Mouse (Mus musculus) ZHBTc4 (cell line): ENCODE measurements around the gene Zbtb24.

ENCODE experiments used
- DNase-seq: peaks from one replicate; pipeline ENCODE4 v3.0.0-alpha.2; 2011; ENCODE audit warnings: low read depth, low spot score

Gene Zbtb24

DNA sequence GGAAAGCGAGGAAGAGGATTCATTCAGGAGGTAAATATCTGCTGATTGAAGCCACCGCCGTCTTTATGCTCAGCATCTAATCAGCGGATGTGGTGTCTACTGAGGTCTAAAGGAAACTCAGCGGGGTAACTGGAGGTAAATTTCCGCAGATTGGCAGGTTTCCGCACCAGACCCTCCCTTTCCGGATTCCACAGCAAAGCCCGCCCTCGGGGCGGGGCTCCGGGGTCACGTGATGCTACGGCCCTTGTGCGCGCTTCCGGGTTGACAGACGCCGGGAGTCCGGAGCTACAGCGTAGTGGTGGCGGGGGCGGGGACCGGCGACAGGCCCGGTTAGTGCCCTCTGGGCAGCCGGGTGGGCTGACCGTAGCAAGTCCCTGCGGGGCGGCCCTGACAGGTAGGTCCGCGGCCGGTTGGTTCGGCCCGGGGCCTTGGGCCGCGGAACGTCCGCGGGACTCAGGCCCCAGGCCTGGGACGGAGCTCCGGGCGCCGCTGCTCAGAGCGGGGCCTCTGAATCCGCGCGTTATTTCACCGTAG is at the start of gene Zbtb24:
Zbtb24 (plus strand) TSS at position 247 of the 534 bp plus-strand sequence.
- peak; percentile 98 for DNase-seq

DNA sequence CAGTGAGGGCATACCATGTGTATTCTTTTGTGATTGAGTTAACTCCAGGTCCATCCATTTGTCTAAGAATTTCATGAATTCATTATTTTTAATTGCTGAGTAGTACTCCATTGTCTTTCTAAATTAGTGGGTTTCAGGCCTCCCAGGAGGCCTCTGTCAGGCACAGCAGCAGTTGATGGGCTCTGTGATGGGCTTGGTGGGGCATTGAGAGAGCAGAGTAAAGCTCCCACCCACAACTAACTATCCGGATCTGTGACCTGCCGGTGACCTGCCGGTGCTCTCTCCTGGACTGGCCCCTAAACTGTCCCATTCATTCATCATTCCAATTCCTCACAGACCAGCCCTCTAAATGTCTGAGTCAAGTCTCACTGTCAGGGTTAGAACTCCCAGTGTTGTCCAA is 49.1 kb upstream of the Zbtb24 start:
- DNase-seq: peak; percentile 91

DNA sequence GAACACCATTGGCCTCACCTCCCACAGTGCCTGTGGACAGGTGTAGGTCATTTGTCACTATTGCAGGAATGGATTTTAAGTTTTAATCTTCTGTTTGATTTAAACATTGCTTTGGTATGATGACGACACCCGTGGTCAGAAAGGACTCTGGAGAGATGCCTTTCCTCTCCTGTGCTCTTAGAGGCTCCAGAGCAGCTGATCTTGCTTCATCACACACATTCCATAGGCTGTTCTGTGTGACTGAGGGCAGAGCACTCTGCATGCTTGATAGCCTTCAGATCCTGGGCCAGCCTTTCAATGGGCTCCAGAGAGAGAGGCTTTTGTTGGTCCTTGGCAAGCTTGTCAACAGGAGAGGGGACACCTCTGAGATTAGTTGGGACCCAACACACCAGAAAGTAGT is 46.8 kb upstream of the Zbtb24 start:
- DNase-seq: peak; percentile 8

DNA sequence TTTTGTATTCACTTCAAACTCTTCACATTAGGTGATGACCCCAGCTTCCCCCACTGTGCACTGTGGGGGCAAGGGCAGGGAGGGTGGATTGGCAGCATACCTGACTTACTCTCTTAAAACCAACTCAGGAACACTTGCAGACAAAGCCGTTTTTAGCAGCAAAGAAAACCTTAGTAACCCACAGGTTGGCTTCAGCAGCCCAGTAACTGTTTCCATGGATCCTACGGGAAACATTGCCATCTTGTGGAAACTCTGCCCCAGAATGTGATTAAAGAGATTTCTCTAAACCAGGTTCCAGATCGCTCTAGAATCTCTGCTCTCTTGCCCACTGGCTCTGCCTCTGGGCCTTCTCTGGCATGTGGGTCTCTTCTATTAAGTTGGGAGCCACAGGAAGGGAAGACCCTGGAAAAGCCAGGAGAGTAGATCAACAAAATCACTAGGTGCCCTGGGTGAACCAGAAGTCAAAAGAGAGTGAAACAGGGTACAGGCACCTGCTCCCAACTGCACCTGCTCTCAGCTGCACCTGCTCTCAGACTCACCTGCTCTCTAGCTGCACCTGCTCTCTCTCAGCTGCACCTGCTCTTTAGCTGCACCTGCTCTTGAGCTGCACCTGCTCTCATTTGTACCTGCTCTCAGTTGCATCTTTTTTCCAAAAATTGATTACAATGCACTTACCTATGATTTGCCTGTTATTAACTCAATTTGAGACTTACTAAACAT is 46.1 kb upstream of the Zbtb24 start:
- peak; percentile 44 for DNase-seq

DNA sequence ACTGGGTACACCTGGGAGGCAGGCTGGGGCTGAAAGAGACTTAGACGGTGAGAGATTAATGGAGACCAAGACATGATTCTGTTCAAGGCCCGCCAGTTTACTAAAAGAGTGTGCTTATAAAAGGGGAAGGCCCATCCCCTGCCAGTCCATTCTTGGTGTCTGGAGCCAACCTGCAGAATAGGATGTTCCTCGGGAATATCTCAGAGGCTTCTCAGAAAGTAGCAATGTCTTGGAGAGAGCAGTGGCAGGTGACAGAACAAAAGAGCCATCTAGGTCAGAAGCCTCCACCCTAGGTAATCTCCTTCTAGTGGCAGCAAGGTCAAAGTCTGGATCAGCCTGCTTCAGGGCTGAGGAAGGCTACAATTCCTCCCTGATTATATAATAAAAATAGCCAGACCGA is 40.0 kb upstream of the Zbtb24 start:
- peak; percentile 70 for DNase-seq

DNA sequence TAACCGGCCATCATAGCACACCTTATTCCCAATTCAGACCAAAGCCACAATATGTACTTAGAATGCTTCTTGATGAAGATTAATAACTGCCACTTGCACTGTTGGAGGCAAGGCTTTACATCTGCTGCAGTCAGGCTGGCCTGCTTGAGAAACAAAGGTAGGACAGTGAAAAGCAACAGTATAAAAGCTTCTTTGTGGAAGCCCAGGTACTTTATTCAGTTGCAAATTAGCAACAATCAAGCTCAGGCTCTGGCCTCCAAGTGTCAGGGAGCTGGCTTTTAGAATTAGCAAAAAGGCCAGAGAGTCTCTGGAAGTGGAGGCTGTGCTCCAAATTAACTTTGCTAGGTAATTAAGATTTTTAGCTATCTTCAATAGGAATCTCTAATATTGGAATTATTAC is 39.4 kb upstream of the Zbtb24 start:
- DNase-seq: peak; percentile 76

DNA sequence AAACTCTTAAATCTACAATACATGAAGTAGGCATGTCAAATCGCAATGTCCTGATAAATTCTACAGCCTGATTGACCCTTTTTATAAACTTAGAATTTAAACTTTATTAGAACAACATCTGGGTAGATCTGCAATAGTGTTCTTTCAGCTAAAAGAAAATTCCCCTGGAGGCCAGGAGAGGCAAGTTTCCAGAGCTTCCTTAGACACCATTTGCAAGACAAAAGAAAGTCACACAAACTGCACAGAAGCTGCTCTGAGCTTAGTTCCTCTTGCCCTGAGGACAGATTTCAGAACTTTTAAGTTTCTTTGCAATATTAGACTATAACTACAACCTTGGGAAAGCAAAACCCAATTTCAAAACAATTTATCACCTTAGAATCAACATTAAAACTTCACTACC is 36.7 kb upstream of the Zbtb24 start:
- peak; percentile 57 for DNase-seq

DNA sequence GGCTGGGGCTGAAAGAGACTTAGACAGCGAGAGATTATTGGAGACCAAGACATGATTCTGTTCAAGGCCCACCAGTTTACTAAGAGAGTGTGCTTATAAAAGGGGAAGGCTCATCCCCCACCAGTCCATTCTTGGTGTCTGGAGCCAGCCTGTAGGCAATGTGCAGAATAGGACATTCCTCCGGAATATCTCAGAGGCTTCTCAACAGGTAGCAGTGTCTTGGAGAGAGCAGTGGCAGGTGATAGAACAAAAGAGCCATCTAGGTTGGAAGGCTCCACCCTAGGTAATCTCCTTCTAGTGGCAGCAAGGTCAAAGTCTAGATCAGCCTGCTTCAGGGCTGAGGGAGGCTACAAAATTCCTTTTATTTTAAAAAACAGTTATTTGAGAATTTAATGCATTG is 34.8 kb upstream of the Zbtb24 start:
- DNase-seq: peak; percentile 81

DNA sequence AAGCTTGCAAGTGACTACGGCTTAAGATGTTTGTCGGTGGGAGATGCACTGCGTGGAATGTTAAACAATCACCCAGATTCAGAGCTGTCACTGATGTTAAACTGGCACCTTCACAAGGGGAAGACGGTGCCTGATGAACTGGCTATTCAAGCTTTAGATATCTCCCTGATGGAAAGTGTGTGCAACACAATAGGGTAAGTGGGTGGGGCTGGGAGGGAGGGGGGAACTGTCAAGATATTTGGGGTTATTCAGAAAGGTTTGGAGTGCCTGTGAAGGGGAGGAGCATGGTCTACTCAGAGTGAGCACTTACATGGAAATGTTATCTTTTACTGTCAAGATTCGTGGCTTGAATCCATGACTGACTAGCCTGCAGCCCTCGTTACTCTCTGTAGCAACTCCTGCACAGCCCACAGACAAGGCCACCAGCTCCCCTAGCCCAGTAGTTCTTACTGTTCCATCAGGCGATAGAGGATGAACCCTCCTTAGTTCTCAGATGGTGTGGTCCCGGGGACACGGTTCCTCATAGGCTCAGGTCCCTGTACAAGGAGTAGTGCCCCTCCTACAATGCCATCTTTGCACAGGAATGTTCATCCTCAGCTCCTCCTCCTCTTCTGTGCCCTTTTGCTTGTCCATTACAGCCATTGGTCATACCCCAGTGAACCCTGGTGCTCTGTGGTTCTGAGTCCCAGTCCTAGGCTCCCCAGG is 29.5 kb upstream of the Zbtb24 start:
- peak; percentile 73 for DNase-seq

DNA sequence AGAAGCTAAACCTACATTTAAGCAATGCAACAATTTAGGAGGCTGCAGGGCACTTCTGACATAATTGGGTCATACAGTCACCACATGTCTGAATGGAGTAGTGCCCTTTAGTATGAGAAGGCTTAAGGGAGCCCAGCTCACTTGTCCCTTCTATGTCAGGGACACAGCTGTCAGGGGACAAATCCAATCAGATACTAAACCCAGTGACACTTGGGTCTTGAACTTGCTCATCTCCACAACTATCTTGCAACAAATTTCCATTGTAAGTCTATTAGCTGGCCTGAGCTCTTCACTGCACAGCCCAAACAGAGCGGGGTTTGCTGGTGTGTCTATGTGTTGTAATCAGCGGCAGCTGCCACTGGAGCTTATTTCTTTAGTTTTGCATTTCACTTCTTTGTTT is 26.5 kb upstream of the Zbtb24 start:
- no peak for DNase-seq

DNA sequence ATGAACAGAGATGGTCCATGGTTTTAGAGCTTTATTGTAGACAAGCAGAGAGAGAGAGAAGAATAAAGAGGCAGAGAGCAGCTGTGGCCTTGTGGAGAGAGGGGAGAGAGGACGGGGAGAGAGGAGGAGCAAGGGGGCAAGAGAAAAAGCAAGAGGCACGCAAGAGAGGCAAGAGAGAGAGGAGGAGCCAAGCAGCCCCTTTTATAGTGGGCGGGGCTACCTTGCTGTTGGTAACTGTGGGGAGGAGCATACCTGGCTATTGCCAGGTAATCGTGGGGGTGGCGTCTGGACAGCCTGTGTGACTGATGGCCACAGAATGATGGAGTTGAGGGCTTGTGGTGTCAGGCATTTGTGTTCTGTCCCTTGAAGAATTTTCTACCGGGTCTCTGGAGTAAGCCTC is 23.8 kb upstream of the Zbtb24 start:
- peak; percentile 81 for DNase-seq

DNA sequence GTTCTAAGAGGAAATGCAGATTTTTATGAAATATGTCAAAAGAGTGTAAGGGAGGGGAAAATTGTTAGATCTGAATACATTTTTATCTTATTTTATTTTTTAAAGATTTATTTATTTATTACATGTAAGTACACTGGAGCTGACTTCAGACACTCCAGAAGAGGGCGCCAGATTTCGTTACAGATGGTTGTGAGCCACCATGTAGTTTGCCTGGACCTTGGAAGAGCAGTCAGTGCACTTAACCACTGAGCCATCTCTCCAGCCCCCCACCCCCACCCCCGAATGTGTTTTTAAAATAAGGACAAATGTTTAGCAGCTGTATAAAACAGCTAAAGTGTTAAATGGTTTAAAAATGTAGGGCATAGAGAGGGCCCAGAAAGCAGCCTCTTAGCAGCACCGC is 15.6 kb upstream of the Zbtb24 start:
- peak; percentile 82 for DNase-seq

DNA sequence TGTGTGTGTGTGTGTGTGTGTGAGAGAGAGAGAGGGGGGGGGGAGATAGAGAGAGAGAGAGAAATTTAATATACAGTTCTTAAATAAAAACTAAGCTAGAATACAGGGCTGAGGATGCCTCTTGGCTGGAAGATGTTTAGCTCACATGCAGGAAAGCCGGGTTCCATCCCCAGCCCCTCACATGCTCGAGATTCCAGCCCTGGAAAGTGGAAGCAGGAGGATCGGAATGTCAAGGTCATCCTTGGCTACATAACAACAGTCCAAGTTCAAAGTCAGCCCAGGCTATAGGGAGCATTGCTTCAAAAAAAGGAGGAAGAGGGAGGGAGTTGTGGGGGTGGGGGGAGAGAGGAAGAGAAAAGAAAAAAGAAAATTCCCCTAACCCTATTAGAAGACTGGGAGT is 15.0 kb upstream of the Zbtb24 start:
- DNase-seq: peak; percentile 94

DNA sequence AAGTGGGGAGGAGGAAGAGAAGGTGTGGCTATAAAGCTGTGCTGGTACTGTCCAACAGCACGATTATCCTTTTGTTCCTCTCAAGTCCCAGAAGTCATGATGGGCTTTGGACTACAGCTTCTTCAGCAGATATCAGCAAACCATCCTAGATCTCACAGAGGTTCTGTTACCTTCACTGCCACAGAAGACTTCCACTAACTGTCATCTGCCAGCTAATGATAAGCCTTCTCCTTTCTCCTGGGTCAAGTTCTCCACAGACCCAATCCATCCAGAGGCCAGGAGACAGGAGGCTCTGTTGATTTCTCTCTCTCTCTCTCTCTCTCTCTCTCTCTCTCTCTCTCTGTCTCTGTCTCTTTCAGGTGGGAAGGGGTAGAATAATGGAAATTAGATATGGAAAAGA is 2.0 kb upstream of the Zbtb24 start:
- no peak for DNase-seq

DNA sequence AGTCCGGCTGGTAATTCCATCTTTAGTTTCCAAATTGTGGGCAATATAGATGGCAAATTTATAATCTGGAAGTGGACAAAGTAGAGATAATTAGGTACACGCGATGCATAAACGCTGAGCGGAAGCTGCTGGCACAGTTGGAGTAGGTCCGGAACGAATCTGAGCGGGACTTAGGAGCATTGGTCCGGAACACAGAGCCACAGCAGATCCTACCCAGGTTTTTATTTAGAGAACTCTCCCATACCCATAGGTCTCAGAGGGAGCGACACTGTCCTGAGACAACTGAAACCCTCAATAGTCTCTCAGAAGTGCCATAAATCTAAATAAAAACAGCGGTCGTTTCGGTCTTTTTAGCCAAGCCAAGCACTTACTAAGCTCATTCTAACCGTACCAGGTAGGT is 499 bp upstream of the Zbtb24 start:
- peak; percentile 51 for DNase-seq

DNA sequence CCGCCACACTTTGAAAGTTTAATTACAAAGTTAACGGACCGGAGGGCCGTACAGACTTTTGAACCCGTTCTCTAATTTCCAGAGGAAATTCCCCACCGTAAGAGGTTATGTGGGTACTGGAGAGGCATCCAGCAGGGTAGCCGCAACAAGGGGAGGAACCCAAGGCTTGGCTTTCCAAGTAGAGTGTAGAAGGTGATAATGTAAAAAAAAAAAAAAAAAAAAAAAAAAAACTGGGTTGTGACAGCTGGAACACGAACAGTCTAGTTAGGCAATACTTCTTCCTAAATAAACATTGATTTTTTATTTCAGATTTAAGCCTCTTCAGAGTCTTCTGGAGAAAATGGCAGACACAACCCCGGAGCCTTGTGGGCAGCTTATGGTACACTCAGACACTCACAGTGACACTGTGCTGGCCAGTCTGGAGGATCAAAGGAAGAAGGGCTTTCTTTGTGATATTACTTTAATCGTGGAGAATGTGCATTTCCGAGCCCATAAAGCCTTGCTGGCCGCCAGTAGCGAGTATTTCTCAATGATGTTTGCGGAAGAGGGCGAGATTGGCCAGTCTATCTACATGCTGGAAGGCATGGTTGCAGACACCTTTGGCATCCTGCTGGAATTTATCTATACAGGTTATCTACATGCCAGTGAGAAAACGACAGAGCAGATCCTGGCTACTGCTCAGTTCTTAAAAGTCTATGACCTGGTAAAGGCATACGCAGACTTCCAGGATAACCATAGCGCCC is 768 bp downstream of the Zbtb24 start:
- no peak for DNase-seq

DNA sequence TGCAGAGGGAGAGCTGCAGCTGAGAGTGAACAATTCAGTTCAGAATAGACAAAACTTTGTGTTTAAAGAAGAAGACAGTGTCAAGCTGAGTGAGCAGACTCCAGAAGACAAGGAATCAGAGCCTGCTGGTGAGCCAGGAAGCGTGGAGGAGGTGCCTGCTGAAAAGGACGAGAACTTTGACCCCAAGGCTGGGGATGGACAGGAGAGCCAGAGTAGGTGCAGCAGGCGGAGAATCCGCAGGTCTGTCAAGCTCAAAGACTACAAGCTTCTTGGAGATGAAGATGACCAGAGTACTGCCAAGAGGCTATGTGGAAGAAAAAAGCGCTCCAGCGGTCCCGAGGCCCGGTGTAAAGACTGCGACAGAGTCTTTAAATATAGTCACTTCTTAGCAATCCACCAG is 1.5 kb downstream of the Zbtb24 start:
- DNase-seq: no peak

DNA sequence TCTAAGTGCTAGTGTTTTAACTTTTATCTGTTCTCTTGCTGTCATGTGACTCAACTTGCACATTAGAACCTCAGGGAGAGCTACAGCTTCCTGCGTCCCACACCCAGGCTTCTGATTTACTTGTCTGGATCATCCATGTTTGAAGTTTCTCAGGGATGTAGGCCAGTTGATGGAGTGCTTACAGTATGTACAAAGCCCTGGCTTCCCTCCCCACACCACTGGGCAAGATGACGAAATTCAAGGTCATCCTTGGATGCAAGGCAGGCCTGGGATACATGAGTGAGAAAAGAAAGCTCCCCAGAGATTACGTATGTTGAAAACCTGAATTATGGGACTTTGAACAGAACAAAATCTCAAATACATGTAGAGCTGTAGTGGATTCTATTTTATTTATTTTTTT is 2.6 kb downstream of the Zbtb24 start:
- DNase-seq: no peak

DNA sequence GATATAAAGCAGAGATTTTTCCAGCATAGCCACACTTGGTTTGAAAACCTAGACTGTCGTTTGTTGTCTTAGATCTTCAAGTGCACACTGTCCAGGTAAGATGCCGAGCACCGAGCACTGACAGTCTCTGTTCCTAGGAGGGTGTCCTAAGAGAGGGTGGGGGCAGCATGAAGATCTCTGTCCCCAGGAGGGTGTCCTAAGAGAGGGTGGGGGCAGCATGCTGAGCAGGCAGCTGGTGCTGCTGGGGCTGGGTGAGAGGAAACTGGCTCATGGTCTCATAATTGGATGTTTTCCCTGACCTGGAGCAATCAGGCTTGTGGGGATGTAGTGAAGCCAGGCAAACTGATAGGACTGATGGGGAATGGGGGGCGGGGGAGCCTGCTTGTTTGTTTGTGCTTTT is 9.8 kb downstream of the Zbtb24 start:
- no peak for DNase-seq

DNA sequence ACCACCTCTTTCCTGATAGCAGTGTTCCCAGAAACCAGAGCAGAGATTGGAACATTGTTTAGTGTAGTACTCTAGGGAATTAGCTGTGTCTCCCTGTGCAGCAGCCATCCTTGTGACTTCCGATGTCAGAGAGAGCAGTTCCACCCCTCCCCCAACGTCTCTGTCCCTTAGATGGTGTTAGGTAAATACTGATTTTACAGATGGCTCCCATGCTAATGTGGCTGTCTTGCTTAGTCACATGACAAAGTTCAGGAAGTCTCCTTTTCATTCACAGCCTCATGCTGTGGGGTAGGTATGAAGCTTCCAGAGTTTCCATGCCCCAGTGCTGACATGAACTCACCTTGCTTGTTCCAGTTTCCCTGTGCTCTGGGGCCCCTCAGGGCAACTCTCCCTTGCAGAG is 10.3 kb downstream of the Zbtb24 start:
- peak; percentile 58 for DNase-seq

DNA sequence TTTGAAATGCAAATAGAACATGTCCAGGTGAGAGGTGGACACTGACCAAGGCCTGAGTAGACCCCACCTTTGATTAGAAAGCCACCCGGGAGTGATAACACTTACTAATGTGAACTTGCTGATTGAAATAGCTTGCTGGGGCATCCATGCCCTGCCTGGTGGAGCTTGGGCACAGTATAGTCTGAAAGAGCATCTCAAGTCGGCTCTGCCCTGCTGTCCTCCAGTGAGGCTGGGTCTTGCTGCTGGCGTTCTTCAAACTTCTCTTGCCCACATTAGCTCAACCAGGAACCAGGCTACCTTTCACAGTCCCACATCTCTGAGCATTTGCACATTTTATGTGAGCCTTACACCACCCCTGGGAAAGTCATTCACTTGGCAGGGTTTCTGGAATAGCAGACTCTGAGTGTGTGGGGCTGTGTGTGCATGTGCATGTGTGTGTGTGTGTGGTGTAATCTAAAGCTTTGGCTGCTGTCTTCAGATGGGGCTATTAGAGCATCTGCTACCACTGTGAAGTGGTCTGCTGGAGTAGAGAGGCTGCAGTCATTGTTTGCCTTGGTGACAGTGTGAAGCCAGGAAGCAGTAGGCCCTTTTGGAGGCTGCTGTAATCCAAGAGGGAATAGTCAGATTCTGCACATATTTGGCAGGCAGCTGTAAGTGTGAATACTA is 11.0 kb downstream of the Zbtb24 start:
- no peak for DNase-seq

DNA sequence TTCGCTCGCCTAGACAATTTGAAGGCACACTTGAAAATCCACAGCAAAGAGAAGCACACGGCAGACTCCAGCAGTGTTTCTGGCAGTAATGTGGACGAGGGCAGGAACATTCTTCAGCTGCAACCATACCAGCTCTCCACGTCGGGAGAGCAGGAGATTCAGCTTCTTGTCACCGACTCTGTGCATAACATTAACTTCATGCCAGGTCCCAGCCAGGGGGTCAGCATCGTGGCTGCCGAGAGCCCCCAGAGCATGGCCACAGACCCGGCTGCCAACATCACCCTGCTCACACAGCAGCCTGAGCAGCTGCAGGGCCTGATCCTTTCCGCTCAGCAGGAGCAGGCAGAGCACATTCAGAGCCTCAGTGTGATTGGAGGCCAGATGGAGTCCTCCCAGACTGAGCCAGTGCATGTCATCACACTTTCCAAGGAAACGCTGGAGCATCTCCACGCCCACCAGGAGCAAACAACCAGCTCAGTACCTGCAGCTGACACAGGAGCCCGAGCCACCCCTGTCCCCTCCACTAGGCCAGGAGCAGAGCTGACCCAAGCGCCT is 14.3 kb downstream of the Zbtb24 start:
- peak; percentile 78 for DNase-seq
